17 mouse cellular contexts compared by ENCODE assay signal in the genomic region with DNA sequence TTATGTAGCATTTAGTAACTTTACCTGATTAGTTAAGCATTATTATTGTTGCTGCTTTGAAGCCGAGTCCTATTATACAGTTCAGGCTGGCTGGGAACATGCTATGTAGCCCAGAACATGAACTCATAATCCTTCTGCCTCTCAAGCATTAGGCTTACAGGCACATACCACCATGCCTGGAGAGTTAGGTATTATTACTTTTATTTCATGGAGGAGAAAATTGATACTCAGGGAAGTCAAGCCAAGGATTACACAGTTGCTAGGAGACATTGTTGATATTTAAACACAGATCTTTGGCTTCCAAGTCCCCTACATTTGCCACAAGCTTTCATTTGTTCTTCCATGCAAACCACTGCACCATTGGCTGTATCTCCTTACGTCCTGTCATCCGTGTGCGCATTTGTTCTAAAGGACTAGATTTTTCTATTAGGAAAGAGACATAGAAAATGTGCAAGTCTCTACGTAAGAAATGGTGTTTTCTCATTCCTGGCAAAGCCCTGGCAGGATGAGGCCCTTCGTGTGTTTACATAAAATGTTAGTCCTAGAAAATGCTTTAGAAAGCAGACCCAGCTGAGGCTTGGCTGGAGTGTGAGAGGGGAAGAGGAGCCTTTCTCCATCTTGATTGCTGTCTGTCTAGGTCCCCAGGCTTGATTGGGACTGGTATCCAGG.
DNase-seq lines count a peak whose midpoint lies in the region; ATAC-seq and TF ChIP-seq lines count a peak whose summit lies in the region.
"Had no signal": no experiment of that assay in that cellular context is flagged by ENCODE, and none has a peak within 500 bp of the region (broad histone marks: within the 10 kb centered on the region; RNA-seq: fewer than 3 reads in every experiment).

No protein-coding gene starts in this region.

- H3K4me3 ChIP-seq in midbrain, embryonic 16.5 days (ENCODE audit: low read depth, low read length) = no peak overlapping the region
- H3K4me3 ChIP-seq in midbrain, embryonic 10.5 days = no peak overlapping the region
- H3K4me3 ChIP-seq in embryonic fibroblast, embryonic 13.5 days (ENCODE audit: insufficient read depth, low read length) = no peak overlapping the region
- no peak overlapping the region for H3K4me3 ChIP-seq in small intestine, adult 2 months (ENCODE audit: low read depth, low read length)
- no peak overlapping the region for H3K4me3 ChIP-seq in forebrain, embryonic 10.5 days
- H3K4me3 ChIP-seq in forebrain, embryonic 15.5 days = no peak overlapping the region
- H3K4me3 ChIP-seq: forebrain, embryonic 13.5 days; liver, embryonic 12.5 days; midbrain, embryonic 12.5 days had no signal

- 0 out of 2 replicates have a peak overlapping the region, but pooled peaks have one; percentile 10 for H3K9ac ChIP-seq in midbrain, embryonic 16.5 days (ENCODE audit: low read depth, low read length)
- no peak overlapping the region for H3K9ac ChIP-seq in forebrain, embryonic 15.5 days (replicated peaks)
- H3K9ac ChIP-seq: forebrain, embryonic 13.5 days; liver, embryonic 12.5 days; midbrain, embryonic 12.5 days had no signal

- 0 out of 2 replicates have a peak, but pooled peaks cover 2% of the 10 kb centered on the region for H3K9me3 ChIP-seq in midbrain, embryonic 16.5 days (replicated peaks; ENCODE audit: control insufficient read depth, low read length, poor library complexity, severe bottlenecking)
- H3K9me3 ChIP-seq in midbrain, embryonic 10.5 days (replicated peaks) = no peaks in the 10 kb centered on the region
- no peaks in the 10 kb centered on the region for H3K9me3 ChIP-seq in forebrain, embryonic 10.5 days
- H3K9me3 ChIP-seq in forebrain, embryonic 15.5 days = no peaks in the 10 kb centered on the region
- H3K9me3 ChIP-seq: liver, embryonic 12.5 days had no signal

- no peak overlapping the region for H3K27ac ChIP-seq in midbrain, embryonic 16.5 days (ENCODE audit: low read length)
- no peak overlapping the region for H3K27ac ChIP-seq in midbrain, embryonic 10.5 days (replicated peaks)
- H3K27ac ChIP-seq in embryonic fibroblast, embryonic 13.5 days (ENCODE audit: insufficient read depth, low read length) = peak overlapping the region; percentile 8; the same call in 1 of the 2 replicates
- peak overlapping the region; percentile 12; the same call in 1 of the 2 replicates for H3K27ac ChIP-seq in small intestine, adult 2 months (ENCODE audit: insufficient read depth, low read depth, low read length)
- no peak overlapping the region for H3K27ac ChIP-seq in forebrain, embryonic 10.5 days
- no peak overlapping the region for H3K27ac ChIP-seq in forebrain, embryonic 15.5 days (replicated peaks)
- H3K27ac ChIP-seq: forebrain, embryonic 13.5 days; hindbrain, postnatal 0 days; liver, embryonic 12.5 days; midbrain, embryonic 12.5 days had no signal

- no peak for TF ChIP-seq CTCF in embryonic fibroblast, embryonic 13.5 days (IDR thresholded peaks at IDR 0.05; ENCODE audit: borderline replicate concordance, insufficient read depth, low read length)
- TF ChIP-seq CTCF in small intestine, adult 2 months (IDR thresholded peaks at IDR 0.05; ENCODE audit: extremely low read depth, insufficient read length, insufficient replicate concordance, low read depth, low read length) = no peak

- no peaks in the 10 kb centered on the region for H3K36me3 ChIP-seq in midbrain, embryonic 16.5 days (ENCODE audit: control insufficient read depth, insufficient read depth, low read length)
- no peaks in the 10 kb centered on the region for H3K36me3 ChIP-seq in midbrain, embryonic 10.5 days
- no peaks in the 10 kb centered on the region for H3K36me3 ChIP-seq in small intestine, adult 2 months (ENCODE audit: control insufficient read depth, insufficient read depth, low read length)
- no peaks in the 10 kb centered on the region for H3K36me3 ChIP-seq in forebrain, embryonic 10.5 days (replicated peaks)
- H3K36me3 ChIP-seq in forebrain, embryonic 15.5 days = no peaks in the 10 kb centered on the region
- H3K36me3 ChIP-seq: liver, embryonic 12.5 days; midbrain, embryonic 12.5 days had no signal

- H3K4me1 ChIP-seq in midbrain, embryonic 16.5 days (ENCODE audit: control insufficient read depth, insufficient read depth, low read length) = no peaks in the 10 kb centered on the region
- H3K4me1 ChIP-seq in midbrain, embryonic 10.5 days = no peaks in the 10 kb centered on the region
- H3K4me1 ChIP-seq in embryonic fibroblast, embryonic 13.5 days (ENCODE audit: control insufficient read depth, insufficient read depth, low read length) = no peaks in the 10 kb centered on the region
- H3K4me1 ChIP-seq in small intestine, adult 2 months (ENCODE audit: control insufficient read depth, insufficient read depth, insufficient read length, low read length) = no peaks in the 10 kb centered on the region
- no peaks in the 10 kb centered on the region for H3K4me1 ChIP-seq in forebrain, embryonic 10.5 days
- 0 out of 2 replicates have a peak, but pooled peaks cover 5% of the 10 kb centered on the region for H3K4me1 ChIP-seq in forebrain, embryonic 15.5 days
- H3K4me1 ChIP-seq: forebrain, embryonic 13.5 days; liver, embryonic 12.5 days had no signal

- WGBS in midbrain, embryonic 16.5 days = 79% methylated on average over 6 of the region's 6 CpGs
- WGBS in midbrain, embryonic 10.5 days = 86% methylated on average over 6 of the region's 6 CpGs
- WGBS in small intestine, adult 2 months = 70% methylated on average over 6 of the region's 6 CpGs
- 88% methylated on average over 6 of the region's 6 CpGs for WGBS in forebrain, embryonic 10.5 days
- 85% methylated on average over 6 of the region's 6 CpGs for WGBS in forebrain, embryonic 15.5 days

- TF ChIP-seq POLR2A in embryonic fibroblast, embryonic 13.5 days (IDR thresholded peaks at IDR 0.05; ENCODE audit: low read depth, low read length) = no peak
- no peak for TF ChIP-seq POLR2A in small intestine, adult 2 months (IDR thresholded peaks at IDR 0.05; ENCODE audit: low read depth, low read length)

- no peak for ATAC-seq in midbrain, embryonic 16.5 days
- no peak for ATAC-seq in forebrain, embryonic 15.5 days (replicated peaks)
- ATAC-seq: forebrain, embryonic 13.5 days; hindbrain, postnatal 0 days; liver, embryonic 12.5 days had no signal

- DNase-seq in midbrain, embryonic 10.5 days (ENCODE audit: low spot score) = no peak
- DNase-seq in forebrain, embryonic 10.5 days (ENCODE audit: extremely low spot score, low spot score) = no peak
- no peak for DNase-seq in cerebellum, postnatal 36 days
- DNase-seq: cerebellum, postnatal 14 days; kidney, postnatal 4 days; lung, postnatal 4 days; retina, postnatal 1 day; right cerebral cortex, postnatal 4 days; thymus, adult 2 months had no signal

- no peaks in the 10 kb centered on the region for H3K27me3 ChIP-seq in midbrain, embryonic 16.5 days (ENCODE audit: control insufficient read depth, insufficient read depth, low read depth, low read length)
- H3K27me3 ChIP-seq in midbrain, embryonic 10.5 days (ENCODE audit: low read depth, poor library complexity, severe bottlenecking) = no peaks in the 10 kb centered on the region
- no peaks in the 10 kb centered on the region for H3K27me3 ChIP-seq in small intestine, adult 2 months (ENCODE audit: control insufficient read depth, insufficient read depth, low read length)
- H3K27me3 ChIP-seq in forebrain, embryonic 10.5 days (ENCODE audit: poor library complexity, severe bottlenecking) = no peaks in the 10 kb centered on the region
- no peaks in the 10 kb centered on the region for H3K27me3 ChIP-seq in forebrain, embryonic 15.5 days
- H3K27me3 ChIP-seq: forebrain, embryonic 13.5 days; liver, embryonic 12.5 days; midbrain, embryonic 12.5 days had no signal

- no peak overlapping the region for H3K4me2 ChIP-seq in midbrain, embryonic 16.5 days (ENCODE audit: low read length)
- no peak overlapping the region for H3K4me2 ChIP-seq in forebrain, embryonic 15.5 days (replicated peaks)
- H3K4me2 ChIP-seq: forebrain, embryonic 13.5 days; liver, embryonic 12.5 days; midbrain, embryonic 12.5 days had no signal

Comparison
In these comparisons a context has a peak if more than half of its experiments do, and no peak if none do; other contexts are left out.
1. H3K27ac ChIP-seq: peak in embryonic fibroblast, embryonic 13.5 days (single experiment) and small intestine, adult 2 months (single experiment); none in midbrain, embryonic 16.5 days (single experiment), midbrain, embryonic 10.5 days (single experiment), forebrain, embryonic 10.5 days (single experiment) and forebrain, embryonic 15.5 days (single experiment).